Mouse (Mus musculus): ENCODE measurements at regions not wholly inside any gene's neighbourhood (a gene's known extent, or its start where the extent isn't known, plus 50 kb on each side); places are given as distances from the start of the nearest gene placed in this dataset.
"Not testable (repeated sequence)": the region's sequence is repeated elsewhere in the genome, so short reads cannot be mapped to it uniquely, and the experiment has no call there.

GRCm38 (mm10) chr1:157622156-157622555 lies 115.6 kb downstream of the Sec16b start:
- 74% methylated on average over 16 of the region's 16 CpGs for WGBS

GRCm38 (mm10) chr1:157632586-157632985 lies 126.1 kb downstream of the Sec16b start:
- Histone ChIP-seq H3K4me1 (ENCODE audit: insufficient read depth, low read depth, low read length) (no peaks in the 10 kb centered on the region), H3K9me3 (ENCODE audit: low read length) (no peaks in the 10 kb centered on the region), H3K4me2 (replicated peaks; ENCODE audit: low read depth, low read length) (no peak overlapping the region), H3K27ac (ENCODE audit: low read length) (no peak overlapping the region), H3K36me3 (ENCODE audit: insufficient read depth, low read length) (no peaks in the 10 kb centered on the region), H3K9ac (replicated peaks; ENCODE audit: low read depth) (no peak overlapping the region), H3K27me3 (replicated peaks; ENCODE audit: insufficient read depth, low read length) (no peaks in the 10 kb centered on the region), H3K4me3 (ENCODE audit: low read depth, low read length) (no peak overlapping the region)
- WGBS: 56% methylated on average over 3 of the region's 3 CpGs
- DNase-seq (ENCODE audit: low spot score): no peak
- no peak for ATAC-seq
- TF ChIP-seq EP300 (IDR thresholded peaks at IDR 0.05) (no peak), CTCF (IDR thresholded peaks at IDR 0.05) (no peak)

More at GRCm38 (mm10) chr1:157622156-157622555, 115.6 kb downstream of the Sec16b start:
- not testable (repeated sequence) for H3K4me2 ChIP-seq (replicated peaks; ENCODE audit: low read depth, low read length); H3K27me3 ChIP-seq (replicated peaks; ENCODE audit: insufficient read depth, low read length); H3K9me3 ChIP-seq (ENCODE audit: low read length); H3K36me3 ChIP-seq (ENCODE audit: insufficient read depth, low read length); H3K27ac ChIP-seq (ENCODE audit: low read length); ATAC-seq; DNase-seq (ENCODE audit: low spot score); H3K9ac ChIP-seq (replicated peaks; ENCODE audit: low read depth); H3K4me3 ChIP-seq (ENCODE audit: low read depth, low read length); H3K4me1 ChIP-seq (ENCODE audit: insufficient read depth, low read depth, low read length)

GRCm38 (mm10) chr1:157633470-157633869 lies 126.9 kb downstream of the Sec16b start:
- no peak for ATAC-seq
- Histone ChIP-seq H3K4me1 (ENCODE audit: insufficient read depth, low read depth, low read length) (no peaks in the 10 kb centered on the region), H3K27ac (ENCODE audit: low read length) (no peak overlapping the region), H3K4me2 (replicated peaks; ENCODE audit: low read depth, low read length) (no peak overlapping the region), H3K4me3 (ENCODE audit: low read depth, low read length) (no peak overlapping the region), H3K36me3 (ENCODE audit: insufficient read depth, low read length) (no peaks in the 10 kb centered on the region), H3K9me3 (ENCODE audit: low read length) (no peaks in the 10 kb centered on the region), H3K27me3 (replicated peaks; ENCODE audit: insufficient read depth, low read length) (no peaks in the 10 kb centered on the region), H3K9ac (replicated peaks; ENCODE audit: low read depth) (no peak overlapping the region)
- DNase-seq (ENCODE audit: low spot score): no peak
- no peak for TF ChIP-seq CTCF (IDR thresholded peaks at IDR 0.05)
- no peak for TF ChIP-seq EP300 (IDR thresholded peaks at IDR 0.05)
- WGBS: 81% methylated on average over 6 of the region's 6 CpGs

GRCm38 (mm10) chr1:157635776-157636175 lies 129.2 kb downstream of the Sec16b start:
- TF ChIP-seq EP300 (IDR thresholded peaks at IDR 0.05): no peak
- TF ChIP-seq CTCF (IDR thresholded peaks at IDR 0.05): no peak
- 87% methylated on average over 6 of the region's 6 CpGs for WGBS
- Histone ChIP-seq H3K4me2 (replicated peaks; ENCODE audit: low read depth, low read length) (no peak overlapping the region), H3K36me3 (ENCODE audit: insufficient read depth, low read length) (no peaks in the 10 kb centered on the region), H3K4me3 (ENCODE audit: low read depth, low read length) (no peak overlapping the region), H3K4me1 (ENCODE audit: insufficient read depth, low read depth, low read length) (no peaks in the 10 kb centered on the region), H3K27ac (ENCODE audit: low read length) (no peak overlapping the region), H3K9me3 (ENCODE audit: low read length) (no peaks in the 10 kb centered on the region), H3K27me3 (replicated peaks; ENCODE audit: insufficient read depth, low read length) (no peaks in the 10 kb centered on the region), H3K9ac (replicated peaks; ENCODE audit: low read depth) (no peak overlapping the region)
- DNase-seq (ENCODE audit: low spot score): no peak
- ATAC-seq: no peak

- no peak for DNase-seq (ENCODE audit: low spot score)
- Histone ChIP-seq H3K9me3 (ENCODE audit: low read length) (no peaks in the 10 kb centered on the region), H3K4me3 (ENCODE audit: low read depth, low read length) (no peak overlapping the region), H3K27ac (ENCODE audit: low read length) (no peak overlapping the region), H3K27me3 (replicated peaks; ENCODE audit: insufficient read depth, low read length) (no peaks in the 10 kb centered on the region), H3K9ac (replicated peaks; ENCODE audit: low read depth) (no peak overlapping the region), H3K4me2 (replicated peaks; ENCODE audit: low read depth, low read length) (no peak overlapping the region), H3K4me1 (ENCODE audit: insufficient read depth, low read depth, low read length) (no peaks in the 10 kb centered on the region), H3K36me3 (ENCODE audit: insufficient read depth, low read length) (no peaks in the 10 kb centered on the region)
- TF ChIP-seq CTCF (IDR thresholded peaks at IDR 0.05) (no peak), EP300 (IDR thresholded peaks at IDR 0.05) (no peak)
- 88% methylated on average over 6 of the region's 6 CpGs for WGBS
- no peak for ATAC-seq
Measured at GRCm38 (mm10) chr1:157643524-157643923, 137.0 kb downstream of the Sec16b start.

- TF ChIP-seq EP300 (IDR thresholded peaks at IDR 0.05) (no peak), CTCF (IDR thresholded peaks at IDR 0.05) (no peak)
- Histone ChIP-seq H3K9ac (replicated peaks; ENCODE audit: low read depth) (no peak overlapping the region), H3K27me3 (replicated peaks; ENCODE audit: insufficient read depth, low read length) (no peaks in the 10 kb centered on the region), H3K4me2 (replicated peaks; ENCODE audit: low read depth, low read length) (no peak overlapping the region), H3K9me3 (ENCODE audit: low read length) (no peaks in the 10 kb centered on the region), H3K4me3 (ENCODE audit: low read depth, low read length) (no peak overlapping the region), H3K4me1 (ENCODE audit: insufficient read depth, low read depth, low read length) (no peaks in the 10 kb centered on the region), H3K36me3 (ENCODE audit: insufficient read depth, low read length) (no peaks in the 10 kb centered on the region), H3K27ac (ENCODE audit: low read length) (no peak overlapping the region)
- no peak for ATAC-seq
- 73% methylated on average over 8 of the region's 8 CpGs for WGBS
- no peak for DNase-seq (ENCODE audit: low spot score)
Measured at GRCm38 (mm10) chr1:157645682-157646421, 139.3 kb downstream of the Sec16b start.
